Mouse (Mus musculus) heart, embryonic 15.5 days (tissue): ENCODE results near the gene Adamts16. TPM values are rescaled to one million over a fixed set of nuclear protein-coding genes. Genes with fewer than 3 reads are reported as not detected.
"Not testable (repeated sequence)": the region's sequence is repeated elsewhere in the genome, so short reads cannot be mapped to it uniquely, and the experiment has no call there.

ENCODE experiments used
- ATAC-seq: fragments of 200-750 bp; cut with Nextera tagmentation; replicated peaks from 2 replicates; pipeline ENCODE4 v1.8.0; 2017; ENCODE audit warnings: low read depth, moderate TSS enrichment; ENCODE audit not compliant: insufficient number of reproducible peaks, insufficient read depth, low FRiP score
- H3K27ac ChIP-seq: fragments of 300-500 bp; sonication (generic); 2 replicates; pipeline ENCODE4 v1.5.1; 2015; ENCODE audit warnings: mild to moderate bottlenecking, inconsistent platforms
- H3K27me3 ChIP-seq: fragments of 300-500 bp; sonication (generic); 2 replicates; pipeline ENCODE4 v1.6.1; 2015; ENCODE audit warnings: inconsistent platforms
- H3K36me3 ChIP-seq: fragments of 300-500 bp; sonication (generic); 2 replicates; pipeline ENCODE4 v1.6.1; 2015; ENCODE audit warnings: mild to moderate bottlenecking, inconsistent platforms
- H3K4me1 ChIP-seq: fragments of 300-500 bp; sonication (generic); replicated peaks from 2 replicates; pipeline ENCODE4 v1.6.1; 2015; ENCODE audit warnings: inconsistent platforms
- H3K4me2 ChIP-seq: fragments of 300-500 bp; sonication (generic); 2 replicates; pipeline ENCODE4 v1.6.1; 2015; ENCODE audit warnings: inconsistent platforms, mild to moderate bottlenecking, moderate library complexity
- H3K4me3 ChIP-seq: fragments of 300-500 bp; sonication (generic); 2 replicates; pipeline ENCODE4 v1.5.1; 2015; ENCODE audit warnings: mild to moderate bottlenecking, inconsistent platforms
- H3K9ac ChIP-seq: fragments of 300-500 bp; sonication (generic); 2 replicates; pipeline ENCODE4 v1.6.1; 2015; ENCODE audit warnings: mild to moderate bottlenecking, inconsistent platforms
- H3K9me3 ChIP-seq: fragments of 300-500 bp; sonication (generic); replicated peaks from 2 replicates; pipeline ENCODE4 v1.6.1; 2016; ENCODE audit warnings: inconsistent platforms
- WGBS: fragments of 180-500 bp; shearing (Covaris S2); methylation state at CpG from one replicate; pipeline ENCODE4 v1.1.7; 2015; ENCODE audit warnings: mixed read lengths; 5-methylcytosine and 5-hydroxymethylcytosine counted together
- polyA plus RNA-seq: library from polyadenylated mRNA; unstranded; fragments of >200 nt; fragmentation: Nextera tagmentation; extraction: Ambion mirVana; gene quantifications from 2 replicates; pipeline ENCODE4 v1.2.1, GENCODE M21; 2015

The Adamts16 gene
- polyA plus RNA-seq = 0.21 and 0.23 TPM in 2 replicates

GRCm38 (mm10) chr13:70841421-70841904 lies at the start of gene Adamts16:
Gene Adamts16, minus strand, starts transcription at chr13:70841811.
- ATAC-seq = no peak
- Histone ChIP-seq H3K36me3 (no peaks in the 10 kb centered on the region), H3K9me3 (no peaks in the 10 kb centered on the region), H3K9ac (no peak within 1 kb of the TSS), H3K4me1 (peaks cover 7% of the 10 kb centered on the region), H3K4me2 (peak within 1 kb of the TSS; percentile 66), H3K27ac (no peak within 1 kb of the TSS), H3K4me3 (peak within 1 kb of the TSS; percentile 36), H3K27me3 (peaks cover 40% of the 10 kb centered on the region)
- 5% methylated on average over 18 of the region's 18 CpGs for WGBS

- WGBS = 72% methylated on average over 1 of the region's 1 CpGs
- no peaks in the 10 kb centered on the region for H3K27me3 ChIP-seq
- ATAC-seq = no peak
- H3K4me1 ChIP-seq = peaks cover 21% of the 10 kb centered on the region
- H3K9ac ChIP-seq = no peak overlapping the region
- H3K4me2 ChIP-seq = no peak overlapping the region
- H3K9me3 ChIP-seq = no peaks in the 10 kb centered on the region
- H3K27ac ChIP-seq = no peak overlapping the region
- H3K4me3 ChIP-seq = no peak overlapping the region
- H3K36me3 ChIP-seq = no peaks in the 10 kb centered on the region
Observed at GRCm38 (mm10) chr13:70887136-70887535, 45.5 kb upstream of the Adamts16 start.

- WGBS = 86% methylated on average over 2 of the region's 2 CpGs
- Histone ChIP-seq H3K4me3 (no peak overlapping the region), H3K9me3 (no peaks in the 10 kb centered on the region), H3K4me1 (peaks cover 21% of the 10 kb centered on the region), H3K9ac (no peak overlapping the region), H3K27ac (peak overlapping the region; percentile 70), H3K4me2 (no peak overlapping the region), H3K27me3 (no peaks in the 10 kb centered on the region), H3K36me3 (no peaks in the 10 kb centered on the region)
- no peak for ATAC-seq
Observed at GRCm38 (mm10) chr13:70885006-70885405, 43.4 kb upstream of the Adamts16 start.

- no peaks in the 10 kb centered on the region for H3K9me3 ChIP-seq
- H3K27me3 ChIP-seq = no peaks in the 10 kb centered on the region
- peak; percentile 84 for ATAC-seq
- H3K4me1 ChIP-seq = peaks cover 21% of the 10 kb centered on the region
- no peaks in the 10 kb centered on the region for H3K36me3 ChIP-seq
- WGBS = 23% methylated on average over 12 of the region's 12 CpGs
- H3K4me2 ChIP-seq = peak overlapping the region; percentile 41
- peak overlapping the region; percentile 70 for H3K27ac ChIP-seq
- H3K4me3 ChIP-seq = no peak overlapping the region
- no peak overlapping the region for H3K9ac ChIP-seq
Observed at GRCm38 (mm10) chr13:70883891-70884890, 42.6 kb upstream of the Adamts16 start.

GRCm38 (mm10) chr13:70879971-70880370 lies 38.4 kb upstream of the Adamts16 start:
- not testable (repeated sequence) for H3K9me3 ChIP-seq, H3K9ac ChIP-seq, H3K4me3 ChIP-seq, H3K27ac ChIP-seq, H3K27me3 ChIP-seq, H3K4me2 ChIP-seq, ATAC-seq, H3K36me3 ChIP-seq
- WGBS = 63% methylated on average over 2 of the region's 2 CpGs
- peaks cover 24% of the 10 kb centered on the region for H3K4me1 ChIP-seq

- Histone ChIP-seq H3K4me2 (no peak overlapping the region), H3K9me3 (no peaks in the 10 kb centered on the region), H3K4me1 (peaks cover 5% of the 10 kb centered on the region; the same call in 1 of the 2 replicates), H3K27me3 (no peaks in the 10 kb centered on the region), H3K9ac (no peak overlapping the region), H3K36me3 (no peaks in the 10 kb centered on the region), H3K27ac (no peak overlapping the region), H3K4me3 (no peak overlapping the region)
- ATAC-seq = no peak
- 89% methylated on average over 1 of the region's 1 CpGs for WGBS
Observed at GRCm38 (mm10) chr13:70877550-70877913, 35.9 kb upstream of the Adamts16 start.

- WGBS = 63% methylated on average over 10 of the region's 10 CpGs
Observed at GRCm38 (mm10) chr13:70876648-70877549, 35.3 kb upstream of the Adamts16 start.

GRCm38 (mm10) chr13:70875411-70875949 lies 33.9 kb upstream of the Adamts16 start:
- WGBS = 84% methylated on average over 4 of the region's 4 CpGs
- Histone ChIP-seq H3K4me1 (0 out of 2 replicates have a peak, but pooled peaks cover 5% of the 10 kb centered on the region), H3K36me3 (no peaks in the 10 kb centered on the region), H3K27me3 (no peaks in the 10 kb centered on the region), H3K4me3 (no peak overlapping the region), H3K27ac (no peak overlapping the region), H3K9me3 (no peaks in the 10 kb centered on the region), H3K9ac (no peak overlapping the region), H3K4me2 (no peak overlapping the region)
- ATAC-seq = no peak

More at GRCm38 (mm10) chr13:70876648-70877549, 35.3 kb upstream of the Adamts16 start:
- H3K27me3 ChIP-seq = no peaks in the 10 kb centered on the region
- H3K4me1 ChIP-seq = 0 out of 2 replicates have a peak, but pooled peaks cover 5% of the 10 kb centered on the region
- H3K36me3 ChIP-seq = no peaks in the 10 kb centered on the region
- no peak overlapping the region for H3K4me3 ChIP-seq
- H3K9ac ChIP-seq = no peak overlapping the region
- peak; percentile 53; the same call in 1 of the 2 replicates for ATAC-seq
- no peak overlapping the region for H3K4me2 ChIP-seq
- H3K9me3 ChIP-seq = no peaks in the 10 kb centered on the region
- 0 out of 2 replicates have a peak overlapping the region, but pooled peaks have one; percentile 7 for H3K27ac ChIP-seq

- Histone ChIP-seq H3K9me3 (no peaks in the 10 kb centered on the region), H3K27ac (no peak overlapping the region), H3K4me1 (0 out of 2 replicates have a peak, but pooled peaks cover 5% of the 10 kb centered on the region), H3K36me3 (no peaks in the 10 kb centered on the region), H3K4me3 (no peak overlapping the region), H3K9ac (no peak overlapping the region), H3K27me3 (no peaks in the 10 kb centered on the region), H3K4me2 (no peak overlapping the region)
- ATAC-seq = no peak
Observed at GRCm38 (mm10) chr13:70874741-70875140, 33.1 kb upstream of the Adamts16 start.

- H3K4me2 ChIP-seq, ATAC-seq, H3K4me1 ChIP-seq, H3K4me3 ChIP-seq, H3K9ac ChIP-seq, H3K36me3 ChIP-seq, H3K27ac ChIP-seq, H3K9me3 ChIP-seq, H3K27me3 ChIP-seq: not testable (repeated sequence)
- 65% methylated on average over 13 of the region's 13 CpGs for WGBS
Observed at GRCm38 (mm10) chr13:70873851-70874250, 32.2 kb upstream of the Adamts16 start.

GRCm38 (mm10) chr13:70871049-70871448 lies 29.4 kb upstream of the Adamts16 start:
- WGBS = 71% methylated on average over 3 of the region's 3 CpGs
- Histone ChIP-seq H3K27me3 (no peaks in the 10 kb centered on the region), H3K9me3 (no peaks in the 10 kb centered on the region), H3K9ac (no peak overlapping the region), H3K4me3 (no peak overlapping the region), H3K36me3 (no peaks in the 10 kb centered on the region), H3K4me2 (no peak overlapping the region), H3K4me1 (no peaks in the 10 kb centered on the region), H3K27ac (no peak overlapping the region)
- no peak for ATAC-seq
